Mouse (Mus musculus) hindlimb bud, embryonic 11.5 days (tissue): Measurements from ENCODE around the gene Fam178b.
"Not testable (repeated sequence)": the region's sequence is repeated elsewhere in the genome, so short reads cannot be mapped to it uniquely, and the experiment has no call there.

Experiments used
- DNase-seq: peaks from one replicate; pipeline ENCODE4 v3.0.0-alpha.2; 2012; ENCODE audit warnings: low read depth, low spot score; ENCODE audit errors: extremely low spot score

Fam178b gene

GRCm38 (mm10) chr1:36631391-36631790 is 51.6 kb downstream of the Fam178b start:
- DNase-seq = no peak

GRCm38 (mm10) chr1:36630053-36630739 is 52.8 kb downstream of the Fam178b start:
- DNase-seq = no peak

- DNase-seq = no peak
These were observed 54.4 kb downstream of the Fam178b start for GRCm38 (mm10) chr1:36628585-36628984.

- DNase-seq = no peak
These were observed 57.5 kb downstream of the Fam178b start for GRCm38 (mm10) chr1:36625442-36625841.

GRCm38 (mm10) chr1:36615958-36616357 is 67.0 kb downstream of the Fam178b start:
- not testable (repeated sequence) for DNase-seq

- no peak for DNase-seq
These were observed 67.8 kb downstream of the Fam178b start for GRCm38 (mm10) chr1:36615188-36615587.

GRCm38 (mm10) chr1:36614584-36614983 is 68.4 kb downstream of the Fam178b start:
- DNase-seq = no peak

- DNase-seq = no peak
These were observed 69.5 kb downstream of the Fam178b start for GRCm38 (mm10) chr1:36613374-36613895.

GRCm38 (mm10) chr1:36612362-36612761 is 70.6 kb downstream of the Fam178b start:
- no peak for DNase-seq

GRCm38 (mm10) chr1:36611449-36612123 is 71.4 kb downstream of the Fam178b start:
- DNase-seq = no peak

- no peak for DNase-seq
These were observed 74.8 kb downstream of the Fam178b start for GRCm38 (mm10) chr1:36608211-36608610.

- DNase-seq = no peak
These were observed 76.0 kb downstream of the Fam178b start for GRCm38 (mm10) chr1:36606951-36607350.

GRCm38 (mm10) chr1:36604254-36605156 is 78.5 kb downstream of the Fam178b start:
- no peak for DNase-seq

- DNase-seq = no peak
These were observed 79.6 kb downstream of the Fam178b start for GRCm38 (mm10) chr1:36603361-36603760.

GRCm38 (mm10) chr1:36602271-36602670 is 80.7 kb downstream of the Fam178b start:
- DNase-seq = no peak

GRCm38 (mm10) chr1:36598411-36598810 is 84.6 kb downstream of the Fam178b start:
- no peak for DNase-seq

- DNase-seq = no peak
These were observed 86.9 kb downstream of the Fam178b start for GRCm38 (mm10) chr1:36596114-36596513.

GRCm38 (mm10) chr1:36595167-36595931 is 87.6 kb downstream of the Fam178b start:
- DNase-seq = no peak

GRCm38 (mm10) chr1:36593099-36593498 is 89.9 kb downstream of the Fam178b start:
- DNase-seq = no peak

GRCm38 (mm10) chr1:36591408-36591807 is 91.6 kb downstream of the Fam178b start:
- no peak for DNase-seq

GRCm38 (mm10) chr1:36590664-36591063 is 92.3 kb downstream of the Fam178b start:
- DNase-seq = no peak
